Mouse (Mus musculus) embryonic facial prominence, embryonic 11.5 days (tissue): ENCODE measurements around the gene Slc15a2. TPM values are rescaled to one million over a fixed set of nuclear protein-coding genes. Genes with fewer than 3 reads are reported as not detected.

ENCODE experiments used
- ATAC-seq: fragments of 200-750 bp; cut with Nextera tagmentation; replicated peaks from 2 replicates; pipeline ENCODE4 v1.8.0; 2017; ENCODE audit warnings: low read depth; ENCODE audit not compliant: insufficient number of reproducible peaks, low FRiP score, low TSS enrichment
- DNase-seq: peaks from one replicate; pipeline ENCODE4 v3.0.0-alpha.2; 2015; ENCODE audit warnings: low spot score
- H3K27ac ChIP-seq: fragments of 300-500 bp; sonication (generic); replicated peaks from 2 replicates; pipeline ENCODE4 v1.5.1; 2014; ENCODE audit warnings: mild to moderate bottlenecking, low read depth, low read length, control low read depth
- H3K27me3 ChIP-seq: fragments of 300-500 bp; sonication (generic); 2 replicates; pipeline ENCODE4 v1.6.1; 2014; ENCODE audit warnings: mild to moderate bottlenecking, low read length, moderate library complexity, mixed read lengths; ENCODE audit not compliant: control insufficient read depth, insufficient read depth
- H3K36me3 ChIP-seq: fragments of 300-500 bp; sonication (generic); replicated peaks from 2 replicates; pipeline ENCODE4 v1.6.1; 2014; ENCODE audit warnings: low read depth, mild to moderate bottlenecking, low read length, moderate library complexity, mixed read lengths; ENCODE audit not compliant: control insufficient read depth, insufficient read depth
- H3K4me1 ChIP-seq: fragments of 300-500 bp; sonication (generic); 2 replicates; pipeline ENCODE4 v1.6.1; 2014; ENCODE audit warnings: low read length, mixed read lengths; ENCODE audit not compliant: control insufficient read depth, insufficient read depth
- H3K4me2 ChIP-seq: fragments of 300-500 bp; sonication (generic); 2 replicates; pipeline ENCODE4 v1.6.1; 2014; ENCODE audit warnings: low read depth, mild to moderate bottlenecking, control low read depth, low read length, moderate library complexity
- H3K4me3 ChIP-seq: fragments of 300-500 bp; sonication (generic); 2 replicates; pipeline ENCODE4 v1.5.1; 2014; ENCODE audit warnings: low read depth, low read length, control low read depth
- H3K9ac ChIP-seq: fragments of 300-500 bp; sonication (generic); replicated peaks from 2 replicates; pipeline ENCODE4 v1.6.1; 2014; ENCODE audit warnings: mild to moderate bottlenecking, control low read depth, low read length
- H3K9me3 ChIP-seq: fragments of 300-500 bp; sonication (generic); replicated peaks from 2 replicates; pipeline ENCODE4 v1.6.1; 2016; ENCODE audit warnings: mild to moderate bottlenecking, low read length, inconsistent platforms, mixed read lengths; ENCODE audit not compliant: control insufficient read depth
- WGBS: fragments of 180-500 bp; shearing (Covaris S2); extraction: QIAGEN DNeasy Blood & Tissue Kit; methylation state at CpG from one replicate; pipeline ENCODE4 v1.1.7; 2014; 5-methylcytosine and 5-hydroxymethylcytosine counted together
- polyA plus RNA-seq: library from polyadenylated mRNA; unstranded; fragments of >200 nt; fragmentation: Nextera tagmentation; extraction: Ambion mirVana; gene quantifications from 2 replicates; pipeline ENCODE4 v1.2.1, GENCODE M21; 2014

Slc15a2 gene
- polyA plus RNA-seq, 1 experiment from 2014 or later: 2.3 TPM

- WGBS: 85% methylated on average over 3 of the region's 3 CpGs
- no peaks in the 10 kb centered on the region for H3K9me3 ChIP-seq
- DNase-seq (no peak), ATAC-seq (no peak)
- H3K27ac ChIP-seq: no peak overlapping the region
- H3K4me1 ChIP-seq: no peaks in the 10 kb centered on the region
- H3K4me2 ChIP-seq: no peak overlapping the region
- H3K4me3 ChIP-seq: no peak overlapping the region
- no peaks in the 10 kb centered on the region for H3K27me3 ChIP-seq
- no peaks in the 10 kb centered on the region for H3K36me3 ChIP-seq
- H3K9ac ChIP-seq: no peak overlapping the region
These were observed 32.8 kb downstream of the Slc15a2 start for GRCm38 (mm10) chr16:36751979-36752378.

- ATAC-seq (no peak), DNase-seq (no peak)
- no peak overlapping the region for H3K4me3 ChIP-seq
- H3K27me3 ChIP-seq: no peaks in the 10 kb centered on the region
- no peaks in the 10 kb centered on the region for H3K4me1 ChIP-seq
- H3K9ac ChIP-seq: no peak overlapping the region
- WGBS: 70% methylated on average over 2 of the region's 2 CpGs
- no peak overlapping the region for H3K4me2 ChIP-seq
- H3K27ac ChIP-seq: no peak overlapping the region
- H3K36me3 ChIP-seq: no peaks in the 10 kb centered on the region
- no peaks in the 10 kb centered on the region for H3K9me3 ChIP-seq
These were observed 37.0 kb downstream of the Slc15a2 start for GRCm38 (mm10) chr16:36747767-36748166.

- no peaks in the 10 kb centered on the region for H3K9me3 ChIP-seq
- DNase-seq (no peak), ATAC-seq (no peak)
- H3K4me1 ChIP-seq: no peaks in the 10 kb centered on the region
- H3K4me2 ChIP-seq: no peak overlapping the region
- no peak overlapping the region for H3K27ac ChIP-seq
- WGBS: 78% methylated on average over 4 of the region's 4 CpGs
- H3K36me3 ChIP-seq: no peaks in the 10 kb centered on the region
- H3K27me3 ChIP-seq: no peaks in the 10 kb centered on the region
- no peak overlapping the region for H3K9ac ChIP-seq
- no peak overlapping the region for H3K4me3 ChIP-seq
These were observed 37.7 kb downstream of the Slc15a2 start for GRCm38 (mm10) chr16:36747068-36747467.

GRCm38 (mm10) chr16:36743580-36743979, 41.2 kb downstream of the Slc15a2 start:
- Histone ChIP-seq H3K4me3 (no peak overlapping the region), H3K9ac (no peak overlapping the region), H3K27ac (no peak overlapping the region), H3K36me3 (no peaks in the 10 kb centered on the region), H3K4me2 (no peak overlapping the region), H3K27me3 (no peaks in the 10 kb centered on the region), H3K4me1 (no peaks in the 10 kb centered on the region), H3K9me3 (no peaks in the 10 kb centered on the region)
- ATAC-seq (no peak), DNase-seq (no peak)
- WGBS: 86% methylated on average over 8 of the region's 8 CpGs

- DNase-seq (no peak), ATAC-seq (no peak)
- H3K9ac ChIP-seq: no peak overlapping the region
- H3K4me1 ChIP-seq: no peaks in the 10 kb centered on the region
- no peaks in the 10 kb centered on the region for H3K36me3 ChIP-seq
- no peak overlapping the region for H3K4me2 ChIP-seq
- WGBS: 49% methylated on average over 4 of the region's 4 CpGs
- H3K9me3 ChIP-seq: no peaks in the 10 kb centered on the region
- no peak overlapping the region for H3K4me3 ChIP-seq
- no peak overlapping the region for H3K27ac ChIP-seq
- no peaks in the 10 kb centered on the region for H3K27me3 ChIP-seq
These were observed 45.3 kb downstream of the Slc15a2 start for GRCm38 (mm10) chr16:36739404-36739930.

- H3K36me3 ChIP-seq: no peaks in the 10 kb centered on the region
- no peak overlapping the region for H3K4me3 ChIP-seq
- ATAC-seq: no peak
- no peak for DNase-seq
- H3K27ac ChIP-seq: no peak overlapping the region
- H3K9ac ChIP-seq: no peak overlapping the region
- no peak overlapping the region for H3K4me2 ChIP-seq
- no peaks in the 10 kb centered on the region for H3K27me3 ChIP-seq
- WGBS: 84% methylated on average over 3 of the region's 3 CpGs
- no peaks in the 10 kb centered on the region for H3K9me3 ChIP-seq
- H3K4me1 ChIP-seq: no peaks in the 10 kb centered on the region
These were observed 49.3 kb downstream of the Slc15a2 start for GRCm38 (mm10) chr16:36735421-36735820.

- no peak overlapping the region for H3K27ac ChIP-seq
- H3K36me3 ChIP-seq: no peaks in the 10 kb centered on the region
- H3K4me2 ChIP-seq: no peak overlapping the region
- H3K9ac ChIP-seq: no peak overlapping the region
- H3K27me3 ChIP-seq: no peaks in the 10 kb centered on the region
- ATAC-seq: no peak
- WGBS: 71% methylated on average over 1 of the region's 1 CpGs
- no peak for DNase-seq
- H3K9me3 ChIP-seq: no peaks in the 10 kb centered on the region
- H3K4me3 ChIP-seq: no peak overlapping the region
- H3K4me1 ChIP-seq: no peaks in the 10 kb centered on the region
These were observed 50.9 kb downstream of the Slc15a2 start for GRCm38 (mm10) chr16:36733827-36734226.

GRCm38 (mm10) chr16:36732572-36732971, 52.2 kb downstream of the Slc15a2 start:
- Histone ChIP-seq H3K9ac (no peak overlapping the region), H3K9me3 (no peaks in the 10 kb centered on the region), H3K4me3 (no peak overlapping the region), H3K27ac (no peak overlapping the region), H3K4me1 (no peaks in the 10 kb centered on the region), H3K36me3 (no peaks in the 10 kb centered on the region), H3K4me2 (no peak overlapping the region), H3K27me3 (no peaks in the 10 kb centered on the region)
- DNase-seq: no peak
- ATAC-seq: no peak
